Mouse (Mus musculus): ENCODE measurements around the gene Nat8f1. TPM values are rescaled to one million over a fixed set of nuclear protein-coding genes. Genes with fewer than 3 reads are reported as not detected.
"Not testable (repeated sequence)": the region's sequence is repeated elsewhere in the genome, so short reads cannot be mapped to it uniquely, and the experiment has no call there.

Nat8f1 gene
- total RNA-seq, 1 experiment, result 1.1 TPM

GRCm38 (mm10) chr6:85902303-85902702 lies 13.2 kb downstream of the Nat8f1 start:
- Histone ChIP-seq H3K9ac (ENCODE audit: insufficient read depth, low read depth, low read length, poor library complexity, severe bottlenecking) (no peak overlapping the region), H3K9me3 (ENCODE audit: control insufficient read depth, insufficient read depth, low read depth, low read length) (no peaks in the 10 kb centered on the region), H3K27ac (ENCODE audit: insufficient read depth, low read depth, low read length, poor library complexity, severe bottlenecking) (no peak overlapping the region), H3K36me3 (ENCODE audit: control insufficient read depth, insufficient read depth, low read length, poor library complexity, severe bottlenecking) (0 out of 2 replicates have a peak, but pooled peaks cover 2% of the 10 kb centered on the region), H3K4me1 (ENCODE audit: control insufficient read depth in 2 of 2, insufficient read depth in 2 of 2, low read length in 2 of 2, poor library complexity in 1 of 2) (peaks cover 3 to 6% of the 10 kb centered on the region in 2 experiments; a peak in 1 of 4 replicates), H3K4me3 (ENCODE audit: insufficient read depth in 1 of 2, low read depth in 1 of 2, low read length in 2 of 2, poor library complexity in 1 of 2, severe bottlenecking in 1 of 2) (no peak overlapping the region)
- in situ Hi-C loops (cut with MboI; ENCODE audit: low sequenced_read_pairs in 2 of 2, unreplicated experiment in 2 of 2), result no loop called here
- TF ChIP-seq MAFK (IDR thresholded peaks at IDR 0.05; ENCODE audit: insufficient read depth, low read depth, low read length) (no peak), ZNF384 (IDR thresholded peaks at IDR 0.05; ENCODE audit: low read depth, low read length) (no peak), CHD2 (IDR thresholded peaks at IDR 0.05; ENCODE audit: low read depth, low read length) (no peak), HCFC1 (IDR thresholded peaks at IDR 0.05; ENCODE audit: borderline replicate concordance, insufficient read depth, low read length) (no peak), ZC3H11A (IDR thresholded peaks at IDR 0.05; ENCODE audit: borderline replicate concordance, low read depth, low read length) (no peak)
- DNase-seq (ENCODE audit: low read depth, low spot score), result no peak

GRCm38 (mm10) chr6:85898596-85899475 lies 16.7 kb downstream of the Nat8f1 start:
- H3K4me1 ChIP-seq (ENCODE audit: control insufficient read depth in 2 of 2, insufficient read depth in 2 of 2, low read length in 2 of 2, poor library complexity in 1 of 2); H3K27ac ChIP-seq (ENCODE audit: insufficient read depth, low read depth, low read length, poor library complexity, severe bottlenecking); in situ Hi-C loops (cut with MboI; ENCODE audit: low sequenced_read_pairs in 2 of 2, unreplicated experiment in 2 of 2); H3K9ac ChIP-seq (ENCODE audit: insufficient read depth, low read depth, low read length, poor library complexity, severe bottlenecking); DNase-seq (ENCODE audit: low read depth, low spot score); H3K36me3 ChIP-seq (ENCODE audit: control insufficient read depth, insufficient read depth, low read length, poor library complexity, severe bottlenecking); H3K4me3 ChIP-seq (ENCODE audit: insufficient read depth in 1 of 2, low read depth in 1 of 2, low read length in 2 of 2, poor library complexity in 1 of 2, severe bottlenecking in 1 of 2); H3K9me3 ChIP-seq (ENCODE audit: control insufficient read depth, insufficient read depth, low read depth, low read length): not testable (repeated sequence)

- H3K27ac ChIP-seq (ENCODE audit: insufficient read depth, low read depth, low read length, poor library complexity, severe bottlenecking); H3K4me1 ChIP-seq (ENCODE audit: control insufficient read depth in 2 of 2, insufficient read depth in 2 of 2, low read length in 2 of 2, poor library complexity in 1 of 2); H3K9ac ChIP-seq (ENCODE audit: insufficient read depth, low read depth, low read length, poor library complexity, severe bottlenecking); in situ Hi-C loops (cut with MboI; ENCODE audit: low sequenced_read_pairs in 2 of 2, unreplicated experiment in 2 of 2); H3K9me3 ChIP-seq (ENCODE audit: control insufficient read depth, insufficient read depth, low read depth, low read length); H3K36me3 ChIP-seq (ENCODE audit: control insufficient read depth, insufficient read depth, low read length, poor library complexity, severe bottlenecking); DNase-seq (ENCODE audit: low read depth, low spot score): not testable (repeated sequence)
- peak overlapping the region; percentile 3 to 34; a peak in 2 of 4 replicates for H3K4me3 ChIP-seq (ENCODE audit: insufficient read depth in 1 of 2, low read depth in 1 of 2, low read length in 2 of 2, poor library complexity in 1 of 2, severe bottlenecking in 1 of 2)
Observed at GRCm38 (mm10) chr6:85895061-85895648, 20.3 kb downstream of the Nat8f1 start.

GRCm38 (mm10) chr6:85888961-85889360 lies 26.5 kb downstream of the Nat8f1 start:
- no peak for DNase-seq (ENCODE audit: low read depth, low spot score)

DNA sequence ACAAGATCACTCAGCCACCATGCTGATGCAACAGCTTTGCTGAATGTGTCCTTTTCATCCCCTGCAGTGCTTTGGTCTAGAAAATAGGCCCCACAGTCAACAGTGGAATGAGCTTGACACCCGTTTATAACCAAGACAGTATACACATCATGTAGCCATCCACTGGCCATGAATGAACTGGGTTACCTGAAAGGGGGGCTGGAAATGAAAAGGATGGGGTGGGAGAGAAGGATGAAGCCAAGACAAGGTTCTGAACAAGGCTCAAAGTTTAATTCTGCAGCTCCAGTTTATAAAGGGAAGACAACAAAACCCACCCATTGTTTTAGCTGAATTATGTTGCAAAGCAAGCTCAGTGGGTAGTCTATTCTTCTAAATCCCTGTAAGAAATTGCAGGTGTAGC lies 31.2 kb downstream of the Nat8f1 start:
- Histone ChIP-seq H3K4me3 (ENCODE audit: insufficient read depth in 1 of 2, low read depth in 1 of 2, low read length in 2 of 2, poor library complexity in 1 of 2, severe bottlenecking in 1 of 2) (no peak overlapping the region), H3K9me3 (ENCODE audit: control insufficient read depth, insufficient read depth, low read depth, low read length) (no peaks in the 10 kb centered on the region; the same call in 1 of the 2 replicates), H3K36me3 (ENCODE audit: control insufficient read depth, insufficient read depth, low read length, poor library complexity, severe bottlenecking) (no peaks in the 10 kb centered on the region), H3K9ac (ENCODE audit: insufficient read depth, low read depth, low read length, poor library complexity, severe bottlenecking) (no peak overlapping the region), H3K4me1 (ENCODE audit: control insufficient read depth in 2 of 2, insufficient read depth in 2 of 2, low read length in 2 of 2, poor library complexity in 1 of 2) (no peaks in the 10 kb centered on the region), H3K27ac (ENCODE audit: insufficient read depth, low read depth, low read length, poor library complexity, severe bottlenecking) (no peak overlapping the region)
- in situ Hi-C loops (cut with MboI; ENCODE audit: low sequenced_read_pairs in 2 of 2, unreplicated experiment in 2 of 2), result no loop called here
- DNase-seq (ENCODE audit: low read depth, low spot score), result no peak
- TF ChIP-seq CHD2 (IDR thresholded peaks at IDR 0.05; ENCODE audit: low read depth, low read length) (no peak), HCFC1 (IDR thresholded peaks at IDR 0.05; ENCODE audit: borderline replicate concordance, insufficient read depth, low read length) (no peak), ZNF384 (IDR thresholded peaks at IDR 0.05; ENCODE audit: low read depth, low read length) (no peak), ZC3H11A (IDR thresholded peaks at IDR 0.05; ENCODE audit: borderline replicate concordance, low read depth, low read length) (no peak), MAFK (IDR thresholded peaks at IDR 0.05; ENCODE audit: insufficient read depth, low read depth, low read length) (no peak)

More at GRCm38 (mm10) chr6:85888961-85889360, 26.5 kb downstream of the Nat8f1 start:
- peak overlapping the region; percentile 44; the same call in 1 of the 2 replicates for H3K27ac ChIP-seq (ENCODE audit: insufficient read depth, low read depth, low read length, poor library complexity, severe bottlenecking)
- H3K4me3 ChIP-seq (ENCODE audit: insufficient read depth in 1 of 2, low read depth in 1 of 2, low read length in 2 of 2, poor library complexity in 1 of 2, severe bottlenecking in 1 of 2), result no peak overlapping the region
- H3K4me1 ChIP-seq (ENCODE audit: control insufficient read depth in 2 of 2, insufficient read depth in 2 of 2, low read length in 2 of 2, poor library complexity in 1 of 2), result no peaks in the 10 kb centered on the region
- H3K9me3 ChIP-seq (ENCODE audit: control insufficient read depth, insufficient read depth, low read depth, low read length), result no peaks in the 10 kb centered on the region; the same call in 1 of the 2 replicates
- in situ Hi-C loops (cut with MboI; ENCODE audit: low sequenced_read_pairs in 2 of 2, unreplicated experiment in 2 of 2), result no loop called here
- TF ChIP-seq MAFK (IDR thresholded peaks at IDR 0.05; ENCODE audit: insufficient read depth, low read depth, low read length) (no peak), HCFC1 (IDR thresholded peaks at IDR 0.05; ENCODE audit: borderline replicate concordance, insufficient read depth, low read length) (no peak), ZNF384 (IDR thresholded peaks at IDR 0.05; ENCODE audit: low read depth, low read length) (no peak)
- H3K36me3 ChIP-seq (ENCODE audit: control insufficient read depth, insufficient read depth, low read length, poor library complexity, severe bottlenecking), result no peaks in the 10 kb centered on the region
- H3K9ac ChIP-seq (ENCODE audit: insufficient read depth, low read depth, low read length, poor library complexity, severe bottlenecking), result no peak overlapping the region

DNA sequence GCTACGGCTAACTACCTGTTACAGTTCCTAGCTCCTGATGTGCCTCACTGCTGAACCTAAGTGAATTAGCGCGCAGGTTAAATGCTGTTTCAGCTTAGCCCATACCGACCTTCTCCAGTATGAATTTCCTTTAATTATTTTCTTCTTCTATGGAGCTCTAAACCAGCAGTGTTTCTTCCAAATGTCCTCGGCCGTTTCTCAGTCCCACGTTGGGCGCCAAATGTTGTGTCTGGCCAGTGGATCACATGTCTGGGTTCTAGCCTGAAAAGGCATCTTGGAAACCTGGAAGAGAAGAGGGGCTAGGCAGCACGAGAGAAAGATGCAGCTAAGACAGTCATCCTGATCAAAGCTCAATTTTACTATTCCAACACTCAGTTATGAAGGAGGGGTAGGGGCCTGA lies 32.2 kb downstream of the Nat8f1 start:
- H3K27ac ChIP-seq (ENCODE audit: insufficient read depth, low read depth, low read length, poor library complexity, severe bottlenecking); H3K4me3 ChIP-seq (ENCODE audit: insufficient read depth in 1 of 2, low read depth in 1 of 2, low read length in 2 of 2, poor library complexity in 1 of 2, severe bottlenecking in 1 of 2); H3K9ac ChIP-seq (ENCODE audit: insufficient read depth, low read depth, low read length, poor library complexity, severe bottlenecking); H3K9me3 ChIP-seq (ENCODE audit: control insufficient read depth, insufficient read depth, low read depth, low read length); in situ Hi-C loops (cut with MboI; ENCODE audit: low sequenced_read_pairs in 2 of 2, unreplicated experiment in 2 of 2); DNase-seq (ENCODE audit: low read depth, low spot score); H3K4me1 ChIP-seq (ENCODE audit: control insufficient read depth in 2 of 2, insufficient read depth in 2 of 2, low read length in 2 of 2, poor library complexity in 1 of 2); H3K36me3 ChIP-seq (ENCODE audit: control insufficient read depth, insufficient read depth, low read length, poor library complexity, severe bottlenecking): not testable (repeated sequence)

- H3K4me1 ChIP-seq (ENCODE audit: control insufficient read depth in 2 of 2, insufficient read depth in 2 of 2, low read length in 2 of 2, poor library complexity in 1 of 2); in situ Hi-C loops (cut with MboI; ENCODE audit: low sequenced_read_pairs in 2 of 2, unreplicated experiment in 2 of 2); H3K36me3 ChIP-seq (ENCODE audit: control insufficient read depth, insufficient read depth, low read length, poor library complexity, severe bottlenecking); H3K9me3 ChIP-seq (ENCODE audit: control insufficient read depth, insufficient read depth, low read depth, low read length); H3K27ac ChIP-seq (ENCODE audit: insufficient read depth, low read depth, low read length, poor library complexity, severe bottlenecking); H3K9ac ChIP-seq (ENCODE audit: insufficient read depth, low read depth, low read length, poor library complexity, severe bottlenecking); DNase-seq (ENCODE audit: low read depth, low spot score); H3K4me3 ChIP-seq (ENCODE audit: insufficient read depth in 1 of 2, low read depth in 1 of 2, low read length in 2 of 2, poor library complexity in 1 of 2, severe bottlenecking in 1 of 2): not testable (repeated sequence)
Observed at GRCm38 (mm10) chr6:85869006-85869405, 46.5 kb downstream of the Nat8f1 start, which contains the start of gene Nat8f2. Gene Nat8f2 (minus strand): TSS chr6:85869158.
